Mouse (Mus musculus) MEL (cell line): ENCODE data around the gene Itgb1bp1.

Source experiments
- CTCF ChIP-seq, 3 experiments: IDR thresholded peaks in 2 of 3; conservative IDR thresholded peaks in 1 of 3; 2 replicates each; pipeline ENCODE4 v1.5.1; 2011 to 2012; ENCODE audit warnings: low read length in 3 of 3, low read depth in 2 of 3, mild to moderate bottlenecking in 2 of 3, improper control_type of control experiment in 1 of 3, inconsistent platforms in 1 of 3, mixed read lengths in 1 of 3, moderate library complexity in 1 of 3; ENCODE audit not compliant: control insufficient read depth in 1 of 3, insufficient read depth in 1 of 3, poor library complexity in 1 of 3, severe bottlenecking in 1 of 3
- E2F4 ChIP-seq: IDR thresholded peaks from 2 replicates; pipeline ENCODE4 v1.6.1; 2011; ENCODE audit warnings: low read depth, low read length, improper control_type of control experiment, borderline replicate concordance
- EP300 ChIP-seq, 2 experiments: IDR thresholded peaks; 2 replicates each; pipeline ENCODE4 v1.6.1; 2011; ENCODE audit warnings: improper control_type of control experiment in 2 of 2, low read length in 2 of 2, low read depth in 1 of 2, mild to moderate bottlenecking in 1 of 2
- GATA1 ChIP-seq: IDR thresholded peaks from 2 replicates; pipeline ENCODE4 v1.6.1; 2011; ENCODE audit warnings: low read depth, low read length, improper control_type of control experiment
- POLR2A ChIP-seq, 2 experiments: IDR thresholded peaks; 2 replicates each; pipeline ENCODE4 v1.6.1; 2011 to 2012; ENCODE audit warnings: low read length in 2 of 2, mild to moderate bottlenecking in 2 of 2, control low read depth in 1 of 2, improper control_type of control experiment in 1 of 2, low read depth in 1 of 2, moderate library complexity in 1 of 2; ENCODE audit not compliant: control insufficient read depth in 1 of 2, insufficient read depth in 1 of 2, poor library complexity in 1 of 2
- SMC3 ChIP-seq: IDR thresholded peaks from 2 replicates; pipeline ENCODE4 v1.6.1; 2011; ENCODE audit warnings: low read depth, low read length, improper control_type of control experiment
- TAL1 ChIP-seq: IDR thresholded peaks from 2 replicates; pipeline ENCODE4 v1.6.1; 2012; ENCODE audit warnings: mild to moderate bottlenecking, inconsistent platforms, low read length, moderate library complexity, mixed read lengths
- TCF12 ChIP-seq: IDR thresholded peaks from 2 replicates; pipeline ENCODE4 v1.6.1; 2014; ENCODE audit warnings: low read depth, mild to moderate bottlenecking, inconsistent platforms, low read length, improper control_type of control experiment, moderate library complexity
- USF2 ChIP-seq, 2 experiments: IDR thresholded peaks; 2 replicates each; pipeline ENCODE4 v1.6.1; 2011 to 2012; ENCODE audit warnings: improper control_type of control experiment in 2 of 2, low read length in 2 of 2, borderline replicate concordance in 1 of 2, inconsistent platforms in 1 of 2, low read depth in 1 of 2, mild to moderate bottlenecking in 1 of 2; ENCODE audit not compliant: insufficient read depth in 1 of 2
- ZMIZ1 ChIP-seq: IDR thresholded peaks from 2 replicates; pipeline ENCODE4 v1.6.1; 2012; ENCODE audit warnings: low read depth, mild to moderate bottlenecking, inconsistent platforms, low read length, improper control_type of control experiment, moderate library complexity

DNA sequence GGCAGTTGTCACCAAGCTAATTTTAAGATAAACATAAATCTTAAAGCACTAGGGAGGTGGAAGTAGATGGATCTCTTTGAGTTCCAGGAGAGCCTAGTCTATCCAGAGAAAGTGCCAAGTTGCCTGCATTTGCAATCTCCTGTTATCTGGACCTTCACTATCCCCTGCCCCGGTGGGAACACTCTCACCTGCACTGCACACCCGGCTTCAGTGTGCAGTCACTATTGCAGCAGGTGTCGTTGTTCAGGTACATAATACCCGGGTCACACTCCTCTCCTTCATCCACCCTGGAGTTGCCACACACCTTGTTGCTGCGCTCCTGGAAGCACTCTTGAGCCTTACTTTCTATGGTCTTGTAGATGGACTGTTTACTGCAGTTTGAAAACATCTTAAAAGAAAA is 47.7 kb upstream of the Itgb1bp1 start:
- TF ChIP-seq SMC3 (no peak), GATA1 (no peak), USF2 (IDR thresholded peaks at IDR 0.05; ENCODE audit: borderline replicate concordance in 1 of 2, insufficient read depth in 1 of 2, low read depth in 1 of 2, low read length in 2 of 2) (no peak), EP300 (IDR thresholded peaks at IDR 0.05; ENCODE audit: low read depth in 1 of 2, low read length in 2 of 2) (no peak), CTCF (IDR thresholded peaks at IDR 0.05 in 2 of 3, conservative IDR thresholded peaks at IDR 0.05 in 1 of 3; ENCODE audit: control insufficient read depth in 1 of 3, insufficient read depth in 1 of 3, low read depth in 2 of 3, low read length in 3 of 3, poor library complexity in 1 of 3, severe bottlenecking in 1 of 3) (no peak), TCF12 (no peak), TAL1 (no peak), ZMIZ1 (no peak), POLR2A (IDR thresholded peaks at IDR 0.05; ENCODE audit: control insufficient read depth in 1 of 2, insufficient read depth in 1 of 2, low read depth in 1 of 2, low read length in 2 of 2, poor library complexity in 1 of 2) (no peak), E2F4 (no peak)
